Mouse (Mus musculus) embryonic facial prominence, embryonic 12.5 days (tissue): Measurements from ENCODE around the gene Dnajb12. TPM values are rescaled to one million over a fixed set of nuclear protein-coding genes. Genes with fewer than 3 reads are reported as not detected.

ENCODE experiments used
- ATAC-seq: fragments of 200-750 bp; cut with Nextera tagmentation; 2 replicates; pipeline ENCODE4 v1.8.0; 2017; ENCODE audit not compliant: insufficient number of reproducible peaks, insufficient read depth, low FRiP score, low TSS enrichment
- H3K27ac ChIP-seq: fragments of 300-500 bp; sonication (generic); 2 replicates; pipeline ENCODE4 v1.5.1; 2016; ENCODE audit warnings: mild to moderate bottlenecking
- H3K27me3 ChIP-seq: fragments of 300-500 bp; sonication (generic); 2 replicates; pipeline ENCODE4 v1.6.1; 2016; ENCODE audit warnings: mild to moderate bottlenecking, moderate library complexity
- H3K36me3 ChIP-seq: fragments of 300-500 bp; sonication (generic); 2 replicates; pipeline ENCODE4 v1.6.1; 2016; ENCODE audit warnings: mild to moderate bottlenecking
- H3K4me1 ChIP-seq: fragments of 300-500 bp; sonication (generic); 2 replicates; pipeline ENCODE4 v1.6.1; 2016
- H3K4me2 ChIP-seq: fragments of 300-500 bp; sonication (generic); replicated peaks from 2 replicates; pipeline ENCODE4 v1.6.1; 2016; ENCODE audit warnings: mild to moderate bottlenecking, moderate library complexity
- H3K4me3 ChIP-seq: fragments of 300-500 bp; sonication (generic); 2 replicates; pipeline ENCODE4 v1.5.1; 2016; ENCODE audit warnings: mild to moderate bottlenecking
- H3K9ac ChIP-seq: fragments of 300-500 bp; sonication (generic); 2 replicates; pipeline ENCODE4 v1.6.1; 2016; ENCODE audit warnings: mild to moderate bottlenecking, moderate library complexity
- H3K9me3 ChIP-seq: fragments of 300-500 bp; sonication (generic); 2 replicates; pipeline ENCODE4 v1.6.1; 2016; ENCODE audit warnings: mild to moderate bottlenecking, moderate library complexity
- WGBS: fragments of 180-500 bp; shearing (Covaris S2); methylation state at CpG from one replicate; pipeline ENCODE4 v1.1.7; 2016; 5-methylcytosine and 5-hydroxymethylcytosine counted together
- polyA plus RNA-seq: library from polyadenylated mRNA; unstranded; fragments of >200 nt; fragmentation: Nextera tagmentation; extraction: Ambion mirVana; gene quantifications from 2 replicates; pipeline ENCODE4 v1.2.1, GENCODE M21; 2016

Dnajb12 gene
- polyA plus RNA-seq = 18.9 and 19.9 TPM in 2 replicates

- WGBS = under 1% methylated on average over 79 of the region's 80 CpGs
- H3K27ac ChIP-seq = peak within 1 kb of the TSS; percentile 100
- no peaks in the 10 kb centered on the region for H3K27me3 ChIP-seq
- no peaks in the 10 kb centered on the region for H3K36me3 ChIP-seq
- peaks cover 8% of the 10 kb centered on the region for H3K4me1 ChIP-seq
- H3K9me3 ChIP-seq = no peaks in the 10 kb centered on the region
- peak; percentile 90 for ATAC-seq
- peak within 1 kb of the TSS; percentile 75 for H3K4me2 ChIP-seq
- peak within 1 kb of the TSS; percentile 87 for H3K4me3 ChIP-seq
- peak within 1 kb of the TSS; percentile 92 for H3K9ac ChIP-seq
Measured at GRCm38 (mm10) chr10:59879255-59880028, at the start of gene Dnajb12. Gene Dnajb12, plus strand, starts transcription at chr10:59879556.

DNA sequence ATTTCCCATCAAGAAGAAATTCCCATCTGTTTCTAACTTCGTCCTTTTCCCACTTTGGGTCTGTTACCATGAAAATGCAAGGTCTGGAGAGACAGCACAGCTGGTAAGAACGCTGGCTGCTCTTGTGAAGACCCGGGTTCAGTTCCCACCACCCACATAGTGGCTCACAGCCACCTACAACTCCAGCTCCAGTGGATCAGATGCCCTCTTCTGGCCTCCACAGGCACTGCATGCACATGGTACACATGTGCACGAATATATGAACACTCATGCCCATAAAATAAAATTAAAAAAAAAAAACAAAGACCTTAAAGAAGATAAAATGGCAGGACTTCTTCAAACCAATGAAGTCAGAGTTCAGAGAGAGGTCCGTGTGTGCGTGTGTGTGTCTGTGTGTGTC lies 49.5 kb upstream of the Dnajb12 start:
- no peak overlapping the region for H3K4me3 ChIP-seq
- no peaks in the 10 kb centered on the region for H3K27me3 ChIP-seq
- no peaks in the 10 kb centered on the region for H3K9me3 ChIP-seq
- no peak for ATAC-seq
- 94% methylated on average over 6 of the region's 6 CpGs for WGBS
- no peak overlapping the region for H3K9ac ChIP-seq
- no peak overlapping the region for H3K4me2 ChIP-seq
- H3K4me1 ChIP-seq = no peaks in the 10 kb centered on the region
- no peak overlapping the region for H3K27ac ChIP-seq
- peaks cover 37% of the 10 kb centered on the region for H3K36me3 ChIP-seq

DNA sequence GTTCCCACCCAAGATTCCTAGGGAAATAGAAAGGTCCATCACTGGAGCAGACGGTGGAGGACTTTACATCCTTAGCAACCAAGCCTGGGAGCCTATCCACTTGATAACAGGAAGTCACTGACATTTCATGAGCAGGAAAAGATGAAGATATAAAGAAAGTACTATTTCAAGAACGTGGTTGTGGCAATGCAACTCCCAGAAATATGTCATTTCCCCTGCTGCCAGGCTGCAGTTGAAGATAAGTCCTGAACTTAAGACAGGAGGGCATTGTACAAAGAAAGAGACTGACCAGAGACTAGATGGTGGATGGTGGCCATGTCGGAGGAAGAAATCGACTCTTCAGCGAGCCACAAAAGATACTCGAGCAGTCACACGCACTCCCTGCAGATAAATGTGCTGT lies 47.4 kb upstream of the Dnajb12 start:
- ATAC-seq = no peak

DNA sequence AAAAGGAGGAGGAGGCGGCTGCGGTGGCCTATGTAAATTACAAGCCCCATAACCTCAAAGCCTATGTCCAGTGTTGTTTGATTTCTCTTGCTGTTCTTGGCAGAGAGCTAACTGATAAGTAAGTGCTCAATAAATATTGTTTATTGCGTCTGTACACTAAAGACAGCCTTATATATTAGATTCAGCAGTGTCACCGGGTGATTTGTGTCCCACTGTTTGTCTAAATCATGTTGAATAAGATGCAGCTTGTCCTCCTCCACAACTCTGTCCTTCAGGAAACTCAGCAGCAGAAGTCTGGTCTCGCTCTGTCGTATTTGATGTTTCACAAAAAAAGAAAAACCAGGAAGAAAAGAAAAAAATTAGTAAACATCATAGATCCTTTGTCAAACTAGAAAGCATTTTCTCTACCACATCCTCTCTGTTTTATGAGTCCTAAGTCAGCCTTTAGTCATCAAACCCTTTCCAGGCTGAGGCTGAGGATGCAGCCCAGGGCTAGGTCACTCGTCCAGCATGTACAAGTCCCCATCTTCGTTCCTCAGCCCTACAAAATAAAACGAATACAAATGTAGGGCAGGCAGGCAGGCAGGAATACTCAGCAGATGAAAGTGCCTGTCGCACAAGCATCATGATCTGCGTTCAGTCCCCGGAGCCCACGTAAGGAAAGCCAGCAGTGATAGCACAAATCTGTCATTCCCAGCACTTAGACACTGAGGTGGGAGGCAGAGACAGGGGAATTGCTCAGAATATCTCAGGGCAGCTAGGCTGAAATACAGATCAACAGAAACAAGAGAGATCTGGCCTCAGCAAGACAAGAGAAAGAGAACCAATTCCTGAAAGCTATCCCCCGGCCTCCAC lies 43.8 kb upstream of the Dnajb12 start:
- ATAC-seq = no peak
- no peaks in the 10 kb centered on the region for H3K27me3 ChIP-seq
- WGBS = 88% methylated on average over 14 of the region's 14 CpGs

More for the DNA sequence above, 47.4 kb upstream of the Dnajb12 start:
- no peaks in the 10 kb centered on the region for H3K9me3 ChIP-seq
- H3K4me2 ChIP-seq = no peak overlapping the region
- no peak overlapping the region for H3K4me3 ChIP-seq
- H3K4me1 ChIP-seq = no peaks in the 10 kb centered on the region
- no peak overlapping the region for H3K9ac ChIP-seq
- 85% methylated on average over 7 of the region's 7 CpGs for WGBS
- H3K27ac ChIP-seq = no peak overlapping the region
- H3K36me3 ChIP-seq = peaks cover 40% of the 10 kb centered on the region
- no peaks in the 10 kb centered on the region for H3K27me3 ChIP-seq

GRCm38 (mm10) chr10:59837490-59837889 lies 41.9 kb upstream of the Dnajb12 start:
- no peak overlapping the region for H3K27ac ChIP-seq
- ATAC-seq = no peak
- no peak overlapping the region for H3K4me2 ChIP-seq
- no peaks in the 10 kb centered on the region for H3K27me3 ChIP-seq
- no peak overlapping the region for H3K4me3 ChIP-seq
- H3K4me1 ChIP-seq = no peaks in the 10 kb centered on the region
- H3K36me3 ChIP-seq = peaks cover 3% of the 10 kb centered on the region; the same call in 1 of the 2 replicates
- WGBS = 83% methylated on average over 5 of the region's 5 CpGs
- no peaks in the 10 kb centered on the region for H3K9me3 ChIP-seq
- no peak overlapping the region for H3K9ac ChIP-seq

More for the DNA sequence above, 43.8 kb upstream of the Dnajb12 start:
- no peaks in the 10 kb centered on the region for H3K9me3 ChIP-seq
- H3K27ac ChIP-seq = no peak overlapping the region
- H3K4me2 ChIP-seq = no peak overlapping the region
- H3K36me3 ChIP-seq = peaks cover 11% of the 10 kb centered on the region; the same call in 1 of the 2 replicates
- H3K9ac ChIP-seq = no peak overlapping the region
- no peak overlapping the region for H3K4me3 ChIP-seq
- H3K4me1 ChIP-seq = no peaks in the 10 kb centered on the region

DNA sequence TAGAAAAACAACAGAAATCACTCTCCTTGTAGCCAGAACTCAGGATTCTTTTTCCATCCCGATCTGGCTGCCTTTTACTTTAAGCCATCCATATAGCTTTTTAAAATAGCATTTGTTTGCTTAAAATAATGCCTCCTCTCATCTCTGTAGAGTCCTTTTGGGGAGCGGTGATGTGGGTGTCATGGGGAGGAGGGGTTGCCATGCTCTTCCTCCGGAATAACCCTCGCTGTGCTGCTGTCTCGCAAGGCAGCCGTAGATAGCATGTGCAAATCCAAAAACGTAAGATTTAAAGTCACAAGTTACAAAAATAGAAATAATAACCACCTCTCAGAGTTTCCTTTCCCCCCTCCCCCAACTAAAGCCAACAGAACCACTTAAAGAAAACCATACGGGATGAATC lies 37.9 kb upstream of the Dnajb12 start:
- ATAC-seq = no peak
- no peaks in the 10 kb centered on the region; the same call in 1 of the 2 replicates for H3K36me3 ChIP-seq
- no peak overlapping the region for H3K4me2 ChIP-seq
- no peak overlapping the region for H3K9ac ChIP-seq
- WGBS = 89% methylated on average over 8 of the region's 8 CpGs
- no peaks in the 10 kb centered on the region for H3K4me1 ChIP-seq
- no peak overlapping the region for H3K4me3 ChIP-seq
- no peaks in the 10 kb centered on the region for H3K27me3 ChIP-seq
- no peaks in the 10 kb centered on the region for H3K9me3 ChIP-seq
- H3K27ac ChIP-seq = no peak overlapping the region

GRCm38 (mm10) chr10:59843125-59843524 lies 36.2 kb upstream of the Dnajb12 start:
- Histone ChIP-seq H3K36me3 (no peaks in the 10 kb centered on the region; the same call in 1 of the 2 replicates), H3K9me3 (no peaks in the 10 kb centered on the region), H3K4me3 (no peak overlapping the region), H3K4me2 (no peak overlapping the region), H3K4me1 (no peaks in the 10 kb centered on the region), H3K27me3 (no peaks in the 10 kb centered on the region), H3K27ac (no peak overlapping the region), H3K9ac (no peak overlapping the region)
- WGBS = 38% methylated on average over 5 of the region's 5 CpGs
- no peak for ATAC-seq

- H3K9ac ChIP-seq = no peak overlapping the region
- no peaks in the 10 kb centered on the region for H3K9me3 ChIP-seq
- H3K4me1 ChIP-seq = no peaks in the 10 kb centered on the region
- ATAC-seq = no peak
- H3K27me3 ChIP-seq = no peaks in the 10 kb centered on the region
- no peaks in the 10 kb centered on the region; the same call in 1 of the 2 replicates for H3K36me3 ChIP-seq
- 85% methylated on average over 9 of the region's 9 CpGs for WGBS
- no peak overlapping the region for H3K27ac ChIP-seq
- H3K4me2 ChIP-seq = no peak overlapping the region
- no peak overlapping the region for H3K4me3 ChIP-seq
Measured at GRCm38 (mm10) chr10:59844686-59845085, 34.7 kb upstream of the Dnajb12 start.

GRCm38 (mm10) chr10:59846416-59846815 lies 32.9 kb upstream of the Dnajb12 start:
- H3K4me3 ChIP-seq = no peak overlapping the region
- no peaks in the 10 kb centered on the region for H3K9me3 ChIP-seq
- H3K36me3 ChIP-seq = no peaks in the 10 kb centered on the region; the same call in 1 of the 2 replicates
- H3K27ac ChIP-seq = no peak overlapping the region
- H3K4me1 ChIP-seq = no peaks in the 10 kb centered on the region
- 81% methylated on average over 6 of the region's 6 CpGs for WGBS
- H3K9ac ChIP-seq = no peak overlapping the region
- no peaks in the 10 kb centered on the region for H3K27me3 ChIP-seq
- ATAC-seq = no peak
- H3K4me2 ChIP-seq = no peak overlapping the region

DNA sequence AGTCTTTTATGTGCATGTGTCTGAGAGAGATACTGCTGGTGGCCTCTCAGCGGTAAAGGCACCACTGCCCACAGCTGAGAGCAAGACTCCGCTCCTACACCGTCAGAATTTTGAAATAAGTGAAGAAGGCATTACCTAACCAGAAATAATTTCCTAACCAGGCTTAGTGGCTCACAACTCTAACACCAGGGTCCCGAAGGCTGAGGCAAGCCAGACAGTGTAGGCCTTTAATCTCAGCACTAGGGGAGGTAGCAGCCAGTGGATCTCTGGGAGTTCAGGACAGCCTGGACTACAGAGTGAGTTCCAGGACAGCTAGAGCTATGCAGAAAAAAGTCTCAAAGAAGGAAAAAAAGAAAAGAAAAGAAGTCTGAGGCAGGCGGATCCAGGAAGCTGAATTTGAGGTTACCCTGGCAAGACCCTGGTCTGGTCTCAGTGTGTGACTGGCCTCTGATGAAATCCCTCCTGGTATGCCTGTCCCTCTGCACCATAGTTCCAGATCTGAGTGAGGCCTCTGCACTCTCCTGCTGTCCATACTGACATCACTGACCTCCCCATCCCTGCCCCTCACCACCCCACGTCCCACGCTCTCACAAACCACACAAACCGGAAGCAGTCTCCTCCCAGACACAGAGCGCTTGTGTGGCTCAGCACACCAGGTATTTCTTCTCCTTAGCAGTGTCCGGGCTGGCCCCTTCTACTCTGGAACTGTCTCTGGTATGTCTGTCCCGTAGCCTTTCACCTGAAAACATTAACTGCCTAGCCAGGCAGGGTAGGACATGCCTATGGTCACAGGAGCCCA lies 31.1 kb upstream of the Dnajb12 start:
- Histone ChIP-seq H3K36me3 (no peaks in the 10 kb centered on the region), H3K9me3 (no peaks in the 10 kb centered on the region), H3K4me1 (no peaks in the 10 kb centered on the region), H3K4me3 (no peak overlapping the region), H3K27ac (no peak overlapping the region), H3K4me2 (no peak overlapping the region), H3K27me3 (no peaks in the 10 kb centered on the region), H3K9ac (no peak overlapping the region)
- WGBS = 71% methylated on average over 11 of the region's 11 CpGs
- ATAC-seq = no peak

GRCm38 (mm10) chr10:59848953-59849352 lies 30.4 kb upstream of the Dnajb12 start:
- Histone ChIP-seq H3K27me3 (no peaks in the 10 kb centered on the region), H3K4me1 (no peaks in the 10 kb centered on the region), H3K9me3 (no peaks in the 10 kb centered on the region), H3K36me3 (no peaks in the 10 kb centered on the region), H3K27ac (no peak overlapping the region), H3K9ac (no peak overlapping the region), H3K4me2 (no peak overlapping the region), H3K4me3 (no peak overlapping the region)
- no peak for ATAC-seq
- WGBS = 56% methylated on average over 9 of the region's 9 CpGs
